Mouse (Mus musculus): ENCODE results near the gene Wasl.

Gene Wasl

DNA sequence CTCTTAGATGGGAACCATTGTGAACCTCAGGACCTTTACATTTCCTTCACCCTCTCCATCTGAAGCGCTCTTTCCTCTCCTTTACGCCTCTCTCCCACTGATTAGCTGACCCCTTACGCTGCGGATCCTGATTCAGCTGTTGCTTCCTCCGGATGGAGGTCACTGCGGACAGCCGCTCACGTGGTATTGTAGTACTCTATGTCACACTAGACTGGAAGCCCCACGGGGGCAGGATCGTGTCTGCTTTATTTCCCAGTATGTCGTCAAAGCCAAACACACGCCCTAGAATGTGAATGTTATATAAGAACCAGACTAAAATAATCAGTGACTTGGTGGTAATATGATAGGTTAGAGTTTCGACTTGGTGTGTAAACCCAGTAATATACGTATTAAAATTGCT, 92.4 kb downstream of the Wasl start:
- H3K36me3 ChIP-seq (ENCODE audit: insufficient read depth, low read length) = no peaks in the 10 kb centered on the region
- H3K4me1 ChIP-seq (replicated peaks; ENCODE audit: low read depth, low read length) = no peaks in the 10 kb centered on the region
- H3K27me3 ChIP-seq (ENCODE audit: insufficient read depth, low read length) = no peaks in the 10 kb centered on the region
- H3K4me3 ChIP-seq (replicated peaks; ENCODE audit: low read length) = no peak overlapping the region
- H3K9me3 ChIP-seq (ENCODE audit: low read length) = peaks cover 7% of the 10 kb centered on the region
- TF ChIP-seq NANOG (IDR thresholded peaks at IDR 0.05; ENCODE audit: borderline replicate concordance, low read length) (no peak), CTCF (conservative IDR thresholded peaks at IDR 0.05; ENCODE audit: low read length) (no peak), POU5F1 (IDR thresholded peaks at IDR 0.05; ENCODE audit: borderline replicate concordance, low read length) (no peak)

DNA sequence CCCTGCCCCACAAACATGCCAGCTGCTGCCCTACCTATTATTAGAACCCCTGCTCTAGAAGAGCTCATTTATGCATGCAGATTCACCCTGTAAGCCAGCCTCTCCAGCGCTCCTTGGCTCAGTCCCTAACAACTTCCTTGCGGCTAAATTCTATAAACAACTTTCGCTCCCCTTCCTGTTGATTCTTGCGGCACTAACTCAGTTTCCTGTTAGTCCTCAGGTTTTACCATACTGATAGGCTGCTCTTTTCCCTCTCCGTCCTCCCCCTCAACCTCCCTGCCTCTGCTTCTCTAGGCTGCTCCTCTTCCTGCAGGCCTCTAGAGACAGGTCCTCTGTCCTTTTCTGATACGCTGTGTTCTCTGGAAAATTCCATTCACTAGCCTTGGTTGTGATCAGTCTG, 93.7 kb downstream of the Wasl start:
- TF ChIP-seq POU5F1 (IDR thresholded peaks at IDR 0.05; ENCODE audit: borderline replicate concordance, low read length) (no peak), CTCF (conservative IDR thresholded peaks at IDR 0.05; ENCODE audit: low read length) (no peak), NANOG (IDR thresholded peaks at IDR 0.05; ENCODE audit: borderline replicate concordance, low read length) (no peak)
- no peaks in the 10 kb centered on the region for H3K4me1 ChIP-seq (replicated peaks; ENCODE audit: low read depth, low read length)
- no peaks in the 10 kb centered on the region for H3K27me3 ChIP-seq (ENCODE audit: insufficient read depth, low read length)
- no peaks in the 10 kb centered on the region for H3K36me3 ChIP-seq (ENCODE audit: insufficient read depth, low read length)
- peaks cover 7% of the 10 kb centered on the region for H3K9me3 ChIP-seq (ENCODE audit: low read length)
- H3K4me3 ChIP-seq (replicated peaks; ENCODE audit: low read length) = no peak overlapping the region

DNA sequence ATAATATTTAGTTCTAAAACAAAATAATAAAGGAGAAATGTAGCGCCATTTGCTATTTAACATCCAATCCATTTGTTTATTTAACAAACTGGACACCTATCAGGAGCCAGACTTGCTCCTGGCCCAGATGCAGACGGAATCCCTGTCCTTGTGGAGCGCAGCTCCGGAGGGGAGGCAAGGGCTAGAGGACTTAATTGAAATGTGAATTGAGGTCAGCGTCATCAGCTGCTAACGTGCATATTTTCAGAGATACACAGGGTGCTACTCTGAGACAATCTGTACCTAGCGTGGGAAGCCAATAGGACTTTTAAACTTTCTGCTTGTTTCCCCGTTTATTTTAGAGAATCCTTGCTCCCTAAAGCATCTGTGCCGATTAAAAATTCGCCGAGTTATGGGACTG, 94.5 kb downstream of the Wasl start:
- Histone ChIP-seq H3K36me3 (ENCODE audit: insufficient read depth, low read length) (no peaks in the 10 kb centered on the region), H3K27me3 (ENCODE audit: insufficient read depth, low read length) (no peaks in the 10 kb centered on the region), H3K4me3 (replicated peaks; ENCODE audit: low read length) (no peak overlapping the region), H3K4me1 (replicated peaks; ENCODE audit: low read depth, low read length) (no peaks in the 10 kb centered on the region), H3K9me3 (ENCODE audit: low read length) (peaks cover 7% of the 10 kb centered on the region)
- no peak for TF ChIP-seq POU5F1 (IDR thresholded peaks at IDR 0.05; ENCODE audit: borderline replicate concordance, low read length)
- no peak for TF ChIP-seq NANOG (IDR thresholded peaks at IDR 0.05; ENCODE audit: borderline replicate concordance, low read length)
- TF ChIP-seq CTCF (conservative IDR thresholded peaks at IDR 0.05; ENCODE audit: low read length) = no peak

DNA sequence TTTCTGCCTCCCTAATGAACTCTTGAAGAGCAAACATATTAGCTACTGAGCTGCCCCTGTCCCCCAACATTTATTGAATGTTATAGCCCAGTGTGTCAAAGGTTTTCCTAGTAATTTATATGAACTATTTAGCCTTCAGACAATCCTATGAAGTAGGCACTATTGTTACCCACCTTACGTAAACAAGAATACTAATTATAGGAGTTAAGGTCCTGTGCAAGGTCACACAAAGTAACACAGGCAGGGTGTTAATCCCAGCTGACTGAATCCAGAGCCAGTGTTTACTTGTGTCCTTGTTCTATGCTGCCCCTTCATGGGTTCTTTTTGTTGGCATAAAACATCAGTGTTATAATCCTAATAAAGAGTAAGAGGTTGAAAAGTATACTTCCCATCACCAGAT, 95.1 kb downstream of the Wasl start:
- TF ChIP-seq CTCF (conservative IDR thresholded peaks at IDR 0.05; ENCODE audit: low read length) = no peak
- no peak for TF ChIP-seq NANOG (IDR thresholded peaks at IDR 0.05; ENCODE audit: borderline replicate concordance, low read length)
- TF ChIP-seq POU5F1 (IDR thresholded peaks at IDR 0.05; ENCODE audit: borderline replicate concordance, low read length) = no peak
- H3K27me3 ChIP-seq (ENCODE audit: insufficient read depth, low read length) = no peaks in the 10 kb centered on the region

GRCm38 (mm10) chr6:24568963-24569362, 95.8 kb downstream of the Wasl start:
- Histone ChIP-seq H3K36me3 (ENCODE audit: insufficient read depth, low read length) (no peaks in the 10 kb centered on the region), H3K4me1 (replicated peaks; ENCODE audit: low read depth, low read length) (no peaks in the 10 kb centered on the region), H3K9me3 (ENCODE audit: low read length) (peaks cover 4% of the 10 kb centered on the region; the same call in 1 of the 2 replicates), H3K27me3 (ENCODE audit: insufficient read depth, low read length) (no peaks in the 10 kb centered on the region), H3K4me3 (replicated peaks; ENCODE audit: low read length) (no peak overlapping the region)
- TF ChIP-seq NANOG (IDR thresholded peaks at IDR 0.05; ENCODE audit: borderline replicate concordance, low read length) = no peak
- TF ChIP-seq CTCF (conservative IDR thresholded peaks at IDR 0.05; ENCODE audit: low read length) = no peak
- TF ChIP-seq POU5F1 (IDR thresholded peaks at IDR 0.05; ENCODE audit: borderline replicate concordance, low read length) = no peak

More for the DNA sequence above, 95.1 kb downstream of the Wasl start:
- no peaks in the 10 kb centered on the region for H3K36me3 ChIP-seq (ENCODE audit: insufficient read depth, low read length)
- H3K9me3 ChIP-seq (ENCODE audit: low read length) = peaks cover 7% of the 10 kb centered on the region
- no peak overlapping the region for H3K4me3 ChIP-seq (replicated peaks; ENCODE audit: low read length)
- no peaks in the 10 kb centered on the region for H3K4me1 ChIP-seq (replicated peaks; ENCODE audit: low read depth, low read length)

DNA sequence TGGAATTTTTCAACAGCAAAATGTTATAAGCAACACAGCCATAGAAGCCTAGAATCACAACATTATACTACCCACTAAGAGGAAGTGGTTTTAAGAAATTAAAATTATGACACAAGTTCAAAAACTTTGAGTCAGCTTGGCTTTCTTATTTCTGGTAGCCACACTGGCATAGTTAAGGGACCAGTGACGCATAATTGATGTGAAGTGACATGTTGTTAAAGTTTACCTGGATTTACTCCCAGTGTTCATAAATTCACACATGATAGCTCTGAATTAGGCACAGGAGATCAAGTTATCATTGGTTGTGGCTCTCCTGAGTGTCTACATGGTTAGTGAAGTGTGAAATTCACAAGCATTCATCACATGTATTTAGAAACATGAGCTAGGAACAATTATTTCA, 99.9 kb downstream of the Wasl start:
- H3K4me3 ChIP-seq (replicated peaks; ENCODE audit: low read length) = no peak overlapping the region
- H3K36me3 ChIP-seq (ENCODE audit: insufficient read depth, low read length) = no peaks in the 10 kb centered on the region
- no peaks in the 10 kb centered on the region for H3K9me3 ChIP-seq (ENCODE audit: low read length)
- no peaks in the 10 kb centered on the region for H3K4me1 ChIP-seq (replicated peaks; ENCODE audit: low read depth, low read length)
- TF ChIP-seq CTCF (conservative IDR thresholded peaks at IDR 0.05; ENCODE audit: low read length) = no peak
- TF ChIP-seq NANOG (IDR thresholded peaks at IDR 0.05; ENCODE audit: borderline replicate concordance, low read length) = no peak
- TF ChIP-seq POU5F1 (IDR thresholded peaks at IDR 0.05; ENCODE audit: borderline replicate concordance, low read length) = no peak
- no peaks in the 10 kb centered on the region for H3K27me3 ChIP-seq (ENCODE audit: insufficient read depth, low read length)

GRCm38 (mm10) chr6:24564081-24564480, 100.7 kb downstream of the Wasl start:
- no peaks in the 10 kb centered on the region for H3K27me3 ChIP-seq (ENCODE audit: insufficient read depth, low read length)
- TF ChIP-seq NANOG (IDR thresholded peaks at IDR 0.05; ENCODE audit: borderline replicate concordance, low read length) (no peak), POU5F1 (IDR thresholded peaks at IDR 0.05; ENCODE audit: borderline replicate concordance, low read length) (no peak), CTCF (conservative IDR thresholded peaks at IDR 0.05; ENCODE audit: low read length) (no peak)
- no peaks in the 10 kb centered on the region for H3K9me3 ChIP-seq (ENCODE audit: low read length)
- H3K4me3 ChIP-seq (replicated peaks; ENCODE audit: low read length) = no peak overlapping the region
- no peaks in the 10 kb centered on the region for H3K36me3 ChIP-seq (ENCODE audit: insufficient read depth, low read length)
- H3K4me1 ChIP-seq (replicated peaks; ENCODE audit: low read depth, low read length) = no peaks in the 10 kb centered on the region

All from E14TG2a.4 (cell line).